Mouse (Mus musculus): ENCODE measurements around the gene Ddit4l. TPM values are rescaled to one million over a fixed set of nuclear protein-coding genes. Genes with fewer than 3 reads are reported as not detected.
A peak's percentile ranks its signal among the peaks of the same experiment; 100 is the strongest.

The Ddit4l gene
- polyA plus RNA-seq, 1 experiment from 2014 or later: 12.1 TPM

DNA sequence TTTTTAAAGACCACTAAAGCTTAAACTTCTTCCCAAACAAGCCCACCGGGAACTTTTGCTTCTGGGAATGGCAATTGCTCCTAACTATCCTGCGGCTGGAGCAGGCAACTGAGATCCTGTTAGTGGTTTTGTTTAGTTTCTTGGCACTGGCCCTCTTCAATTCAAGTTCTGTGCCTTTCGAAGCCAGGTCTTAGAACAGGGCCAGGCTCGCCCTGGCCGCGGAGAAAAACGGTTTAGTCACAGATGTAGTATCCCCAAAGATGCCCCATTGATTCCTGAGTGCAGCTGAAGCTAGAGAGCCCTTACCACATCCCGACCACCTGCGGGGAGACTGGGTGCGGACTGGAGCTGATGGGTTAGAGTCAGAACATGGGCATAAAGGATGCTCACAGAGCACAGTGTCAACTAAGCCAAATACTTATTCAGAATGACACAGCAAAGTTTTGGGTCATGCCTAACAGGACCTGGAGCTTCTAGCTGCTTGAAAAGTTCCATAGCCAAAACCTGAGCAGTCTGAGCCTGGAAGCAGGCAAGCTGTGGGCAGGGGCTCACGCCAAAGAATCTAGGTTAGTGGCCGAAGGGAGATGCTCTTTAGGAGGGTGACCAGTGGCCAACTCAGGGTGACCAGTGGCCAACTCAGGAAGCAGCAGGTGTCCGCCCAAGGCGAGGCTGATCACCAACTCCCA, 1.6 kb downstream of the Ddit4l start:
- 31% methylated on average over 14 of the region's 14 CpGs for WGBS
- H3K4me2 ChIP-seq (replicated peaks): peak overlapping the region; percentile 80
- H3K27me3 ChIP-seq: peaks cover 19% of the 10 kb centered on the region
- H3K36me3 ChIP-seq: no peaks in the 10 kb centered on the region
- H3K4me3 ChIP-seq: peak overlapping the region; percentile 43
- no peak overlapping the region for H3K27ac ChIP-seq
- peaks cover 15% of the 10 kb centered on the region for H3K4me1 ChIP-seq
- no peak; the same call in 1 of the 2 replicates for ATAC-seq (ENCODE audit: low FRiP score)
- no peaks in the 10 kb centered on the region for H3K9me3 ChIP-seq (replicated peaks)
- H3K9ac ChIP-seq: peak overlapping the region; percentile 53

DNA sequence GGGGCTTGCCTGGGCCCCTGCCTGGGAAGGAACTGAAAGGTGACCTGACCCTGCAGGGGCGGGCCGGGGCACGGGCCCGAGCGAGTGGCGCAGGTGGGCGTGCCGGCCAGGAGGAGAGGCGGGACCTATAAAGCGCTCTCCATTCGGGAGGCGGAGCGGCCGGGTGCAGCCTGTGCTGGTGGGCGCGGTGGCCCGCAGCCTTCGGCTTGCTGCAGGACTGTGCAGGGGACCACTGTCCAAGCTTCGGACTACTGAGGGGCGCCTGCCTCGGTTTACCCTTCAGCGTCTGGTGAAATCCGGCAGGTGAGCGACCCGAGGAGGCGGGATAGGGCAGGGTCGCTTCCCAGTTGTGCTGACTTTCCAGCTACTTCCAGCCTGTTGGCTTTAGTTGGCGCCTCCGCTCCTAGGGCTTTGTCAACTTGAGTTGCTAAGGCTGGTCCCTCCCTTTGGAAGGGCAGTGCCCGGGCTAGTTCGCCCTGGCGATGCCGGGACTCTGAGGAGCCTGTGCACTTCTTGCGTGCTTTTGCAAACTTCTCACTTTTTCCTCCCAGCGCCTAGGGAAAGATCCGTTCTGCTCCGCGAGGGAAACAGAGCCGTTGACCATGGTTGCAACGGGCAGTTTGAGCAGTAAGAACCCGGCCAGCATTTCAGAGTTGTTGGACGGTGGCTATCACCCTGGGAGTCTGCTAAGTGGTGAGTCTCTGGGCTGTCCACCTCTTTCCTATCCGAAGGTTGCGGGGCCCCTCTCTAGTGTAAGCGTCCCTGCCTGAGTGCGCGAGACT, 2.4 kb downstream of the Ddit4l start:
- Histone ChIP-seq H3K9ac (peak overlapping the region; percentile 53), H3K27ac (no peak overlapping the region), H3K4me2 (replicated peaks) (peak overlapping the region; percentile 80), H3K4me3 (peak overlapping the region; percentile 43), H3K36me3 (no peaks in the 10 kb centered on the region), H3K9me3 (replicated peaks) (no peaks in the 10 kb centered on the region), H3K4me1 (peaks cover 15% of the 10 kb centered on the region), H3K27me3 (peaks cover 19% of the 10 kb centered on the region)
- 1% methylated on average over 47 of the region's 47 CpGs for WGBS
- peak; percentile 94 for ATAC-seq (ENCODE audit: low FRiP score)

DNA sequence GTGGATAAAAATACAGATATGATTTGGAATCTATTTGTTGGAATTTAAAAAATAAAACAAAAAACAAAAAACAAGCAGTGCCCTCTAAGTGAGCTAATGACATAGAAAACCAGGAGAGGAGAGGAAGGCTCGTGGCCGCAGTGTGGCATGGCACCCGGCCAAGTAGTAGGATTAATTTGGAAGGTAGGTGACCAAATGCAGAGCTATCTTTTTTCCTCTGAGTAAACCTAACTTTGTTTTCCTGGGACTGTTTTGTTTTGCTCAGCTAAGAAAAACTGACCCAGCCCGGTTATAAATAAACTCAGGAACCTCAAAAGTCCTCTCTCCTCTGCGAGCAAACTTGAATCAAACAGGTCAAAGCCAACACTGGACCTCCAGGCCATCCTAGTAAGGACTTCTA, 3.6 kb downstream of the Ddit4l start:
- H3K4me3 ChIP-seq: no peak overlapping the region
- no peaks in the 10 kb centered on the region for H3K9me3 ChIP-seq (replicated peaks)
- H3K4me2 ChIP-seq (replicated peaks): no peak overlapping the region
- H3K27ac ChIP-seq: no peak overlapping the region
- peaks cover 19% of the 10 kb centered on the region for H3K27me3 ChIP-seq
- no peaks in the 10 kb centered on the region for H3K36me3 ChIP-seq
- no peak for ATAC-seq (ENCODE audit: low FRiP score)
- H3K4me1 ChIP-seq: peaks cover 15% of the 10 kb centered on the region
- 80% methylated on average over 5 of the region's 5 CpGs for WGBS
- no peak overlapping the region for H3K9ac ChIP-seq

DNA sequence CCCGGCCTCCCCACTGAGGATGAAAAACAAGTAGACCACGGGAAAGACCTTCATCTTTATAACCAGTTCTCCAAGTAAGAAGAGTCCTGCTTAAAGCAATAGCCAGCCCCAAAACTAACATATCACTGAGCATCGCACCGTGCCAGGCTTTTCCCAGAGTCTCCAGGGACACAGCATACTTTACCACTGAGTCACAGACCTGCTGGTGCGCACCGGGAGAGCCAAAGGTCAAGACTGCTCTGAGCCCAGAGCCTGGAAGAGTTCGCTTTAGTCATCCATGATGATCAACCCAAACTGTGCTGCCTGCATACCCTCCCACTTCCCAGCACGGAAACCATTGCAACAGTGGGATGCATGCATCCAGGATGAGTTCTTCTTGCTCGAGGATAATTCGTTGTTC, 12.3 kb downstream of the Ddit4l start:
- Histone ChIP-seq H3K27ac (no peak overlapping the region), H3K4me1 (no peaks in the 10 kb centered on the region), H3K36me3 (no peaks in the 10 kb centered on the region), H3K4me2 (replicated peaks) (no peak overlapping the region), H3K9ac (no peak overlapping the region), H3K4me3 (no peak overlapping the region), H3K9me3 (replicated peaks) (no peaks in the 10 kb centered on the region), H3K27me3 (no peaks in the 10 kb centered on the region)
- no peak for ATAC-seq (ENCODE audit: low FRiP score)
- WGBS: 83% methylated on average over 10 of the region's 10 CpGs

DNA sequence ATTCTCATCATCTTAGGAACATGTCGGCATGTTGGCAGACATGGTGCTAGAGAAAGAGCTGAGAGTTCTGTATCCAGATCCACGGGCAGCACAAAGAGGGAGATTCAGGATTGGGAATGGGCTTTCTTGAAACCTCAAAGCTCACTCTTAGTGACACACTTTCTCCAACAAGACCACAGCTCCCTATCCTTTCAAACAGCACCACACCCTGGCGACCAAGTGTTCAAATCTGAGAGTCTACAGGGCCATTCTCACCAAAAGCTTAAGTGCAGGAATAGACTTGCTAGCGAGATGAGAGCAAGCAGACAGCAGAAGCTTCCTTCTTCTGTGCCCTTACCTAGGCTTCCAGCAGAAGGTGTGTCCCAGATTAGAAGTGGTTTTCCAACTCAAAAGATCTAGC, 15.2 kb downstream of the Ddit4l start:
- Histone ChIP-seq H3K27ac (no peak overlapping the region), H3K4me2 (replicated peaks) (no peak overlapping the region), H3K36me3 (no peaks in the 10 kb centered on the region), H3K27me3 (no peaks in the 10 kb centered on the region), H3K4me3 (no peak overlapping the region), H3K9ac (no peak overlapping the region), H3K9me3 (replicated peaks) (no peaks in the 10 kb centered on the region), H3K4me1 (no peaks in the 10 kb centered on the region)
- no peak for ATAC-seq (ENCODE audit: low FRiP score)
- 88% methylated on average over 4 of the region's 4 CpGs for WGBS

DNA sequence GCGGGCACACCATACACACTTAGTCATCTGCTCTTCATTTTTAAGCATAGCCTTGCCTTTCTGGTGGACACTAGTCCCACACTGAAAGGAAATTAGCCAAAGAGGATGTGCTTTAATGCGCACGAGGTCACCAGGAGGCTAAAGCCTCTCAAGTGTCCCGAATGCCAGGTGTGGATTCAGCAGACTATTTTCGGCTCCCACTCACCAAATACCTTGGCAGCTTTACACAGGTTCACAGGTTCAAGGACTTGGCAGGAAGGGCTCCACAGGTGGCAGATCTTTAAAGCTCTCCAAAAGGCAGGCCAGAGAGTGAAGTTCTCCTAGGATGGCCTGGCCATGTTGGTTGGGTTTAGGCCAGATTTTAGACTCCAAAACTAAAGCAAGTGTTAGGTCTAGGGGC, 19.8 kb downstream of the Ddit4l start:
- no peak for ATAC-seq (ENCODE audit: low FRiP score)
- H3K27ac ChIP-seq: no peak overlapping the region
- WGBS: 94% methylated on average over 5 of the region's 5 CpGs

DNA sequence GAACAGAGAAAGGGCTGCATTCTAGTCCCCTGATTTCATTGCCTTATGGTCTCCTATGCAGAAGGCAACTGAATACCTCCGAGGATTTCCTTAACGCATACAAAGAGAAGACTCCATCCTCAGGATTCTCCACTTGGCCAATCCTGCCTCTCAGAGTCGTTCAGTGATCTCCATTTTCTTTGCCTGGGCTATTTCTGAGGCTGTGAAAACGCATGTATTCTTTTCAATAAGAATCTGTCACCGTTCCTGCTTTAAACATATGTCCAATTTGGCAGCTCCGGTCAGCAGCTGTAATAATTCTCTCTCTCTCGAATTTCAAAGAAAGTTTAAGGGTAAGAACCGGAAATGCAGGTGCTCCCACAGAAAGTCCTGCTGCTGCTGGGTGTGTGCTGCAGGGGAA, 20.7 kb downstream of the Ddit4l start:
- no peak overlapping the region for H3K9ac ChIP-seq
- H3K4me1 ChIP-seq: peaks cover 9% of the 10 kb centered on the region; the same call in 1 of the 2 replicates
- no peaks in the 10 kb centered on the region for H3K27me3 ChIP-seq
- no peaks in the 10 kb centered on the region; the same call in 1 of the 2 replicates for H3K9me3 ChIP-seq (replicated peaks)
- 48% methylated on average over 8 of the region's 8 CpGs for WGBS
- H3K4me2 ChIP-seq (replicated peaks): no peak overlapping the region
- no peak overlapping the region for H3K27ac ChIP-seq
- no peaks in the 10 kb centered on the region for H3K36me3 ChIP-seq
- H3K4me3 ChIP-seq: no peak overlapping the region
- ATAC-seq (ENCODE audit: low FRiP score): no peak

More for the DNA sequence above, 19.8 kb downstream of the Ddit4l start:
- no peaks in the 10 kb centered on the region for H3K27me3 ChIP-seq
- H3K9ac ChIP-seq: no peak overlapping the region
- H3K4me3 ChIP-seq: no peak overlapping the region
- H3K4me2 ChIP-seq (replicated peaks): no peak overlapping the region
- H3K36me3 ChIP-seq: no peaks in the 10 kb centered on the region
- H3K9me3 ChIP-seq (replicated peaks): no peaks in the 10 kb centered on the region
- H3K4me1 ChIP-seq: peaks cover 9% of the 10 kb centered on the region; the same call in 1 of the 2 replicates

DNA sequence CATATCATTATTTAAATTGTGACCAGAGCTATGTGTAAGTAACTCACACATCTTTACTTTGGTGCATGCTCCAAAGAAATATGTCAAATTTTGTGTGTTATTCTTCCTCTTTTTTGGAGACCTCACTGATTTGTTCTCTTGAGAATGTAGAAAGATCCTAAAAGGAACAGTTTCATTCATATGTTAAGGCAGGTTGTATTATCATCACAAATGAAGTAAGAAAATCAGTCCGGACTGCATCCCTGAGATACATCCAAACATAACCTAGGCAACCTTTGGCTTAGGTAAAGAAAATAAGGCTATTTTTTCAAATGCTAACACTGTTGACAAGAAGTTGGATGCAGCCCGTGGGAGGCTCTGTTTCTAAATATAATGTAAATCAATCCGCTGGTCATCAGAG, 21.2 kb downstream of the Ddit4l start:
- H3K4me1 ChIP-seq: peaks cover 9% of the 10 kb centered on the region; the same call in 1 of the 2 replicates
- H3K4me2 ChIP-seq (replicated peaks): no peak overlapping the region
- no peaks in the 10 kb centered on the region for H3K27me3 ChIP-seq
- H3K27ac ChIP-seq: no peak overlapping the region
- no peak for ATAC-seq (ENCODE audit: low FRiP score)
- H3K36me3 ChIP-seq: no peaks in the 10 kb centered on the region
- H3K4me3 ChIP-seq: no peak overlapping the region
- no peaks in the 10 kb centered on the region; the same call in 1 of the 2 replicates for H3K9me3 ChIP-seq (replicated peaks)
- no peak overlapping the region for H3K9ac ChIP-seq
- 43% methylated on average over 3 of the region's 3 CpGs for WGBS

DNA sequence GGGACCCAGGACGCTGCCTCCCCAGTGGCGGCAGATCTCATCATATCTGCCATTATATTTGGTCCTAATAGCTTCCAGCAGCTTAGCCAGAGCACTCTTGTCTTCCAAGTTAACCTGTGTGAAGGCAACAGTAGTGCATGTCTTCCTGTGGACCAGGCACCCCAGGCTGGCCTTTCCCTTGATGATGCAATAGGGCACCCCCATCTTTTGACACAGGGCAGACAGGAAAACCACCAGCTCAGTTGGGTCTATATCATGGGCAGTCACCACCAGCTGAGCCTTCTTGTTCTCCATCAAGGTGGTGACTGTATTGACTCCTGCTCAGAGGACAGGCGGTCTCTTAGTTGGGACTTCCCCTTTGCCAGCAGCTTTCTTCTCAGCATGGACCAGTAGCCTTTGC, 22.7 kb downstream of the Ddit4l start:
- ATAC-seq (ENCODE audit: low FRiP score): no peak
- H3K27ac ChIP-seq: no peak overlapping the region
- no peak overlapping the region for H3K4me3 ChIP-seq
- H3K27me3 ChIP-seq: no peaks in the 10 kb centered on the region
- H3K4me1 ChIP-seq: peaks cover 9% of the 10 kb centered on the region; the same call in 1 of the 2 replicates
- no peak overlapping the region for H3K9ac ChIP-seq
- no peaks in the 10 kb centered on the region for H3K36me3 ChIP-seq
- no peak overlapping the region for H3K4me2 ChIP-seq (replicated peaks)
- WGBS: 94% methylated on average over 3 of the region's 3 CpGs
- no peaks in the 10 kb centered on the region; the same call in 1 of the 2 replicates for H3K9me3 ChIP-seq (replicated peaks)

DNA sequence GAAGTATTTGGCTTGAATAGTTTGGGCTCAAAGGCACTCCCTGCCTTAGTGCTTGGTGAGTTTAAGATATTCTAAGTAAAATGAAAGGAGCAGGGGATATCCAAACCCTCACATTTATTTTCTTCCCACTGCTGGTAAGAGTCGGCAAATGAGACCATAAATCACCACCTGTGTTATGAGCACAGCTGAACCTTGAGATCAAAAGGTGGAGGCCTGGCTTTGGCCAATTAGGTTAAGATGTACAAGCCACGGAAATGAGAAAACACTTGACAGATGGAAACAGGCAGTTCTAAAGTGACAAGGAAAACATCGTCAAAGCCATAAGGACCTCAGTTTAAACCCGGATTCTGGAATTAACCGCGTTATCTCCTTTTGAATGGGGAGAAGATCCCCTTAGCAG, 23.5 kb downstream of the Ddit4l start:
- Histone ChIP-seq H3K9ac (no peak overlapping the region), H3K27me3 (no peaks in the 10 kb centered on the region), H3K36me3 (no peaks in the 10 kb centered on the region), H3K4me1 (peaks cover 9% of the 10 kb centered on the region; the same call in 1 of the 2 replicates), H3K27ac (no peak overlapping the region), H3K4me3 (no peak overlapping the region), H3K9me3 (replicated peaks) (no peaks in the 10 kb centered on the region; the same call in 1 of the 2 replicates), H3K4me2 (replicated peaks) (no peak overlapping the region)
- ATAC-seq (ENCODE audit: low FRiP score): no peak
- 71% methylated on average over 6 of the region's 6 CpGs for WGBS

DNA sequence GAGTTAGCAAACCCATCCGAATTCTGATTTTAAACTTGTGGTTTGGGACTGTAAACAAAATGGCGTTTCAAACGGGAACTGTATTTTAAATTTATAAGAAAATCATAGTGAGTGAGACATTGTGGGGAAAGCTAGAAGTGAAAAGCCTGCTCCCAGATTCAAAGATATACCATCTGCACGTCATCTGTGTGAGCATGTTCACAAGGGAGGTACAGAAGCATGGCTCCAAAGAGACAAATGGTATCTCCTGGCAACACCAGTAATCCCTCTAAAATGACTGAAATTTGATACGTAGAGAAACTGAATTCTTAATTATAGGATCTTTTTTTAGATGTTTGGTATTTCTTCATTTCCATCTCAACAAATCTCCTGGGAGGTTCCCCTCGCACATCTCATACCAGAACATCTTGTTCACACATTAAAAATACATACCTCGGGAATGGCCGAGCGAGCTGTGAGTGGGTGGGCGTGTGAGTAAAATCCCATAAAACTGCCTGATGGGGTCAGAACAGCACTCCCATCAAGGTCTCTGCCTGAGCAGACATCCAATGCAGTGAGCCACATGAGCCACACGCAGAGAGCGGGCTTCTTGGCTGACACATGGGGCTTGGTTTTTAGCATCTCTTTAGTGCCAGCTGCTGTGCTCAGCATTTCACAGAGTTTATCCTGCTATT, 26.2 kb downstream of the Ddit4l start:
- Histone ChIP-seq H3K4me1 (peaks cover 4% of the 10 kb centered on the region; the same call in 1 of the 2 replicates), H3K4me2 (replicated peaks) (no peak overlapping the region), H3K27ac (no peak overlapping the region), H3K36me3 (no peaks in the 10 kb centered on the region), H3K9me3 (replicated peaks) (no peaks in the 10 kb centered on the region; the same call in 1 of the 2 replicates), H3K4me3 (no peak overlapping the region), H3K9ac (no peak overlapping the region), H3K27me3 (no peaks in the 10 kb centered on the region)
- ATAC-seq (ENCODE audit: low FRiP score): no peak
- WGBS: 76% methylated on average over 12 of the region's 12 CpGs

DNA sequence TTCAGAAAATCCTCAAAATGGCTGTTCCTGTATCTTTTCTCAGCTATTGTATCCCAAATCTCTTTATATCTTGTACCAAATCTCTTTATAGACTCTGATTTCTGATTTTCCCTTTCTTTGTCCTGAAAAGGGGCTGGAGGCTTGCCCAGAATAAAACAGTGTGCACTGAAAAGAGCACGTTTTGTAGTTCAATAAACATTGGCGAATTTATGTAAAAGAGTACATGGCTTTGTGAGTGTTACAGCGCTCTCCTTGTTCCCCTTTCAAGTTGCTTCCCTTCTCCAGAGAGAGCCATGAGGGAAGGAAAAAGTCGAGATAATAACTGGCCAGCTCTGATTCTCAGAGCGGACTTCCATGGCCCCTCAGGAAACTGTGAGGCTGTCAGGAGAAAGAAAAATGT, 27.7 kb downstream of the Ddit4l start:
- ATAC-seq (ENCODE audit: low FRiP score): no peak
- 61% methylated on average over 5 of the region's 5 CpGs for WGBS
- Histone ChIP-seq H3K4me2 (replicated peaks) (no peak overlapping the region), H3K27ac (no peak overlapping the region), H3K9ac (no peak overlapping the region), H3K9me3 (replicated peaks) (no peaks in the 10 kb centered on the region; the same call in 1 of the 2 replicates), H3K27me3 (no peaks in the 10 kb centered on the region), H3K4me1 (no peaks in the 10 kb centered on the region), H3K36me3 (no peaks in the 10 kb centered on the region), H3K4me3 (no peak overlapping the region)

Data from hindbrain, embryonic 12.5 days (tissue).